Mouse (Mus musculus) mouse trophoblast stem cell (cell line): ENCODE results near the gene Prss42.

ENCODE experiments used
- in situ Hi-C, 2 experiments: fragments of 300-500 bp; cut with MseI, MboI; formaldehyde crosslinking; loops; 2 replicates in 1 of 2; 3 replicates in 1 of 2; pipeline ENCODE4 v1.15.1; 2025

Gene Prss42

GRCm38 (mm10) chr9:110797866-110798265, at the start of gene Prss42:
TSS of gene Prss42 (plus strand) at chr9:110798166.
- in situ Hi-C loops, result no loop called here

DNA sequence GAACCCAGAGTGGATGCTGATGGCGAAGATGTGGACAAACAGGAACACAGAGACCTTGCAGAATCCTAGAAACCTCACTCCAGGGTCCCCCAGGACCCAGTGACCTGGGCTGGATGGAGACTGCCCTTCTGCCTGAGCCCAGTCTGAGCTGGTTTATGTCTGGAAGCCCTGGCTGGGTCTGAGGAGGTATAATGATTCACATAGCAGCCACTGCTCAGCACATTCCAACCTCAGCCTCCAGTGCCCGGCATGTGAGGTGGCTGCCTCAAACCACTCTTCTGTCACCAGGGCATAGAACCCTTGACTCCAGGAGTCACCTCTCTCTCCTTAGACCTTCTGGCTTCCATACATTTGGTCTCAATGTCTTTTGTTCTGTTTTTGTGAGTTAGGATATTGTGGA, 49.5 kb upstream of the Prss42 start:
- in situ Hi-C loops, result no loop called here

DNA sequence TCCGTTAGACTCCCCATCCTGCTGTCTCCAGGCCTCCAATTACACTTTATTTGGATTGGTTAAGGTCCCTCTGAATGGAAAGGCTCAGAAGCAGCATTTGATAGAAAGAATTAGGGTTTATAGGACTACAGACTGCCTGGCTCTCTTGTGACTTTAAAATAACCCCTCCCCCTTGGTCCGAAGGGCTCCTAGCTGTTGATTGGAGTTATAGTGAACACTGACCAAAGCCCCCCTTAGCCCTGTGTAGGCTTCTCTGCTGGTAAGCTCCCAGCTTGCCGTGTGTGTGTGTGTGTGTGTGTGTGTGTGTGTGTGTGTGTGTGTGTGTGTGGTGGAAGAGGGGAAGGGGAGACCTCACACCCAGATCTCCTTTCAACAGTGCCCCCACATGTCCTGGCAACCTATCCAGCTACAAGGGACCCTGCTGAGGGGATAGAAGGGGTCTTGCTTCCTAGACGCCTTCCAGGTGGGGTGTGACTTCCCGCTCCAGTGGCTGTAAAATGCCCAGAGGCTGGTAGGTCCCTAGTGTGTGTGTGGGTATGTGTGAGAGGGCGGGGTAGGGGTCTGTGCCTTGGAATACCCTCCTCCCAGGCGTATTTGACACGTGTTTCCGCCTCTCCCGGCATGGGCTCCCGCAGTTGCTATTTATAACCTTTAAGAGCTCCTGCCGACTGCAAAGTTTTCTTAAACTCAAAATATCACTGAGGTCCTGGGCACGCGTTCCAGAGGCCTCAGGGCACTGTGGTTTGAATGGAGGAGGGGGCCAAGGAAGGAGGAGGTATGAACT, 47.4 kb upstream of the Prss42 start:
- in situ Hi-C loops, result no loop called here

- in situ Hi-C loops, result no loop called here
Measured at GRCm38 (mm10) chr9:110751412-110751811, 46.6 kb upstream of the Prss42 start.

DNA sequence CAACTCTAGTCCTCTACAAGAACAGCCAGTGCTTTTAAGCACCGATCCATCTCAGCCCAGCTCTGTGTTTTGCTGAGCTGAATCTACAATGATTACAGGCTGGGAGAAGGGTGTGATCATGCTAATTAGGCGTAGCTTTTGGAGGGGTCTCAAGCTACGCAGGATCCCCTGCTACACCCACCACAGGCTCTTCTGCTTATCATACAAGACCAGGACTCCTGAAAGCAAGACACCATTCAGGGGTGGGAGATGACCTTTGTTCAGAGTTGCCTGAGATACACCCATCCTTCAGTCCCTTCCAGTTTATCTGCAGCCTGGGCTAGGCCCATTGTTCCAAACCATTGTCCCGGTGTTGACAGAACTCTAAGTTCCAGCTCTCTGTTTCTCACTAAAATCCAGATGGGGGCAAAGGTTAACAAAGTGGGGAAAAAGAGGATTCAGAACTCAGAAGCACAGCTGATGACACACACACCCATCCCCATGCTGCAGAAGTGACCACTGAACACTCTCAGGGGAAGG, 45.0 kb upstream of the Prss42 start:
- in situ Hi-C loops, result no loop called here

DNA sequence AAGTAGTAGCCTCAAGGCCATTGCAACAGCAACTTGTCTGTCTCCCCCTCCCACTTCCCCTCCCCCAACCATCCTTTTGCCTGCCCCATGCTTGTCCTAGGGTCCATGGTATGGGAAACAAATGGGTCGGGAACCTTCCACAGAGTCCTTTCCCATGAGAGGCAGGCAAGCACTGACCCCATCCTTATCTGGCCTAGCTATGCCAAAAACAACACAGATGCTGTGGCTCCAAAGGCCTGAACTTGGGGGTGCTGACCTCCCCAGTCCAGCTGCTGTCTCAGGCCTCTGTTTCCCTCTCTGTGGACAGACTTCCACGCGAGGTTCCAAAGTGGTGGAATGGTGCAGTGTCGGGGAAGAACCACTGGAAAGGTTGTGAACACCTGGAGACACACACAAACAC, 44.2 kb upstream of the Prss42 start:
- in situ Hi-C loops, result no loop called here

GRCm38 (mm10) chr9:110757816-110758215, 40.1 kb upstream of the Prss42 start:
- in situ Hi-C loops, result no loop called here

DNA sequence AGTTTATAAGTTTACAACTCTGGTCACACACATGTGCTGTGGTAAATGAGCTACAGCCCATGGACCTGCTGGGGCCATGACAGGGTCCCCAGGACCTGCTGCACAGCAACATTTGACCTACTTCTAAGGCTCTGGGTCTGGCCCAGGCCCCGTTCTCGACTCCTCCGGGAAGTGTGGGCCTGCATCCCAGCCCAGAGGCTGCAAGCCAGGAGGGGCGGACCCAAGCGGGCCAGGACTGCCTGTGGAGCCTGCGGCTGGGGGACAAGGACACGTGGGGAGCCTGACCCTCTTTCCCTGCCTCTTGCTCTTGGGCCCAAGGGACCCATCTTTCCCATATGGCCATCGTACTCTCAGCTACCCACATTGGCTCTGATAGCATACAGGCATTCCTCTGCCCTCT, 39.4 kb upstream of the Prss42 start:
- in situ Hi-C loops, result no loop called here

DNA sequence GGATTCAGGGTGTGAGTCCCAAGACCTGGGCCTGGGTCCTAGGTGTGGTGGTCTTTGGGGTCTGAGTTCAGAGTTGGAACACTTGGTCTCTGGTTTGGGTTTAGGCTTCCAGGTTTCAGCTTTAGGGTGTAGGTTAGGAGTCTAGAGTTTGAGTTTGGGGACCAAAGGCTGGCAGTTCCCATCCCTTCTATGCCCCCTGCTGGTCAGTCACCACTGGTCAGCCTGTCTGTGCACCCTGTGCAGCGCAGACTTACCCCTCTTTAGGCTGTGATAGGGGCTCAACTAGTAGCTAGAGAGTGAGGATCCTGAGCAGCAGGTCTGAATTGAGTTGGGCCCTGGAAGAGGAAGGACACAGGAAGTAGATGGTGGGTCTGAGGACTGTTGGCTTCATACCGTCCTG, 38.7 kb upstream of the Prss42 start:
- in situ Hi-C loops, result no loop called here

DNA sequence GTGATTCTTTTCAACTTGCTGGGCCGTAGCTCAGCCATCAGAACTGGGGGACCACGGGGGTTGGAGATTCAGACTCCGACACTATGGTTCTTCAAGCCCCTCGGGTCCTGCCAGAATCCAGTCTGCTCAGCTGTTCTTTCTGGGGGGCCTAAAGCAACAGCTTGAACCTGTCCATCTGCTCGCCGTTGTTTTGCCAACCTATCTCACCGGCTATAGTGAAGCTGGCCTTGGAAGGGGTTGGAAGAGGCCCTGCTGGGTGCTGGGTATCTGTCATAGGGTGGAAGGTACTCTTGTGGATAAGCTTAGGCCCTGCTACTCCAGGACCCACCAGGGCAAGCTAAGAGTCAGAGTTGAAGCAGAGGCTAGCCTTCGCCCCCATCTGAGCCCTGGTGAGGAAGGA, 37.1 kb upstream of the Prss42 start:
- in situ Hi-C loops, result no loop called here

DNA sequence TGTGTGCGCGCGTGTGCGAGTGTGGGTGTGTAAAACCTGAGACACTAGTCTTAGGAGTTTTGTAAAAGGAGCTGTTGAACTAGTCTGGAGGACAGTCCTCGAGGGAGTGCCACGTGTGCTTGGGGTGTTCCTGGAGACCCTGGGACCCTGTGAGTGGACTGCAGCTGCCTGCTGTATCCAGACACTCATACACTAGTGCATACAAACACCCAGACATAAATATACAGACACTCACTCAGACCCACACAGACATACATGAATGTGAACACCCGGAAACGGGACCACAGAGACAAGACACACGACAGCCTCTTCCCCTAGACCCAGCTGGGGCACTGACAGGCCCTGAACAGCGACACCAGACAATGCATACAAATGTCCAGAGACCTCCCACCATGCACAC, 35.2 kb upstream of the Prss42 start:
- in situ Hi-C loops, result no loop called here

DNA sequence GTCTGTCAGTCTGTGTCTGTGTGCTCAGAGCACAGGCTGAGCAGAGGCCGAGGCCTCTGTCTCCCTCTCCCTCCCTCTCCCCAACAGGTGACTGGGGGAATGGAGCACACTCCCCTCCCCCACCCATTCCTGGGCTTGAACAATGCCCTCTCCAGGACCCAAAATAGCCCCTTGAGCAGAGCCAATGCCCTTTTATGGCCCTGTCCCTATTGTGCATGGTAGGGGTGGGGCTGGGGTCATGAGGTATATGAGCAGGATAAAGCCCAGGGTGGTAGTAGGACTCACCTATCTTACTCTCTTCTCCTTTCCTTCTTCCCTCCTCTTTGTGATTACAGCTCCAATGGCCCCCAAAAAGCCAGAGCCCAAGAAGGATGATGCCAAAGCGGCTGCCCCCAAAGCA, 34.6 kb upstream of the Prss42 start:
- in situ Hi-C loops, result no loop called here

GRCm38 (mm10) chr9:110772336-110772735, 25.6 kb upstream of the Prss42 start:
- in situ Hi-C loops, result no loop called here

- in situ Hi-C loops, result no loop called here
Measured at GRCm38 (mm10) chr9:110774403-110775268, 23.3 kb upstream of the Prss42 start.

DNA sequence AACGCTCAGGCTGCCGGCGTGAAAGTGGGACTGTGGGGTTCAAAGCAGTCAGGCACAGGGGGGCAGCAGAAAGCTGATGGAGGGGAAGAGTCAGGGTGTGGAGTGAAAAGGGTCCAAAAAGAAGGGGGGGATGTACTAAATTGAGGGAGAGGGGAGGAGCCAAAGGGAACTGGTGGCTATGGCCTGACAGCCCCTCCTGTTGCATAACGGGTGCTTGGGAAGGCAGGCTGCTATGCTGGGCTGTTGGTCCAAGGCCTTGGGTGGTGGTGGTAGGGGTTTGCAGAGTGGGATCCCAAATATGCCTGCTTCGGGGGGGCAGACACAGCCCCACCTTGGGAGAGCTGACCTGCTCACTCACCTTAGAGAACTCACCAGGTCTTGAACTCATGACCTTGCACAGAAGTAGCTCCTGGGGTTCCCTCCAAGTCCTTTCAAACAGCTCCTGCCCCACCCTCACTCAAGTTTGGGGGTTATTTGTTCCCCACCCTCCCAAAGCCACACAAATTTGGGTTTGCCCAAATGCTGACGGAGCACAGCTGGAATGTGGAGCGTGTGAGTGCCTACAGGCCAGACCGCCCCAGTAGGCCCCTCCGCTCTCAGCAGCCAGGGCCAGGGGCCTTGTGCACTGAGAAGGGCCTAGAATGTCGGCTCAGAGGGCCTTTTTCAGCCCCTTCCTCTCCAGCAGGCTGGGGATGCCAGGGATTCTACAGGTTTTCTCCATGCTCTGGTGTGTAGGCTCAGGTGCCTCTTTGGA, 22.5 kb upstream of the Prss42 start:
- in situ Hi-C loops, result no loop called here

- in situ Hi-C loops, result no loop called here
Measured at GRCm38 (mm10) chr9:110778100-110778499, 19.9 kb upstream of the Prss42 start.

GRCm38 (mm10) chr9:110778559-110778958, 19.4 kb upstream of the Prss42 start:
- in situ Hi-C loops, result no loop called here

DNA sequence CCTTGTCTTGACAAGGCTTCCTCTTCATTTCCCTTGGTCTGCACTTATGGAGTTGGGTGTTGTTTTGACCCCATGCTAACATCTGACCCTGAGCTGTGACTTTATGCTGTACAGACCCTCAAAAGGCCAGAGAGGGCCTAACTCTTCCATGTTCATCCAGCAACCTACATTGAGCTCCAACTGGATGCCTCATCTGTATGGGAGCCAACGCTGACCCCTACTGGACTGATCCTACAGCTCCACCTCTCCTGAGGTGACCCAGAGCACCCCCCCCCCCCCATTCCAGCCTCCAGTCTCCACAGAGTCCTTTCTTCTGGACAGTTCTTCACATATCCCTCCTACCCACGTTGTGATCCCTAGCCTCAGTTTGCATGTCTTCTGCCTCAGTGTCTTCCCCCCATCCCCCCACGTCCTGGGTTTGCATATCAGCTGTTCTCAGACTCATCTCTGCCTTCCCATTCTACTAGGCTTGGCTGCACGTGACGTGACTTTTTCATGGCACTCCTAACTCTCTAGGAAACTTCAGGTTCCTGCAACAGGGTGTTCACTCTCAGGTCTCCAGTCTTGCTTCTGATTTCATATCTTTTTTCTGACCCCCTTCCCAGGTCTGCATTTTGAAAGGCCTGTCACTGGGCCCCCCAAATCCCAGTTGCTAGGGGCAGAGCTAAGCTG, 18.6 kb upstream of the Prss42 start:
- in situ Hi-C loops, result no loop called here

- in situ Hi-C loops, result loop anchor here (5.0 to 10.0 kb wide), 2 partner anchors 64 to 94 kb away; partner anchors contain the start of gene Als2cl (in 1 of the 2)
Measured at GRCm38 (mm10) chr9:110781256-110781721, 16.7 kb upstream of the Prss42 start.

DNA sequence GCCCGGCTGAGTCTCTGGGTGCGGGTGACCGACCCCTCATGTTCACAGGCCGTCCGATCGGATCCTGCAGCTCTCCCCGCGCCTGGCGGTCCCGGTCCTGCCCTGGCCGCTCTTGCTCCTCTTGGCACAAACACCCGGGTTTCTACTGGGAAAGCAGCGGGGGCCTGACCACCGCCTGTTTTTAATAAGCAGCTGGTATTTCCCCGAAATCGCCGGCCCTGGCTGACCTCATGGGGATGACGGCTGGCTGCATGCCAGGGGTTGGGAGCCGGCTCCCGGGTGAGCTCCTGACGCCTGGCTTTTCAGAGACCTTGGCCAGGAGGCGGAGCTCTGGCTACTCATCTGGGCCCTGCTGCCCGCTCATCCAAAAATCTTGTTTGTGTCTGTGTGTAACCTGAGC, 16.2 kb upstream of the Prss42 start:
- in situ Hi-C loops, result loop anchor here (5.0 to 10.0 kb wide), 2 partner anchors 64 to 93 kb away; partner anchors contain the start of gene Als2cl (in 1 of the 2)

DNA sequence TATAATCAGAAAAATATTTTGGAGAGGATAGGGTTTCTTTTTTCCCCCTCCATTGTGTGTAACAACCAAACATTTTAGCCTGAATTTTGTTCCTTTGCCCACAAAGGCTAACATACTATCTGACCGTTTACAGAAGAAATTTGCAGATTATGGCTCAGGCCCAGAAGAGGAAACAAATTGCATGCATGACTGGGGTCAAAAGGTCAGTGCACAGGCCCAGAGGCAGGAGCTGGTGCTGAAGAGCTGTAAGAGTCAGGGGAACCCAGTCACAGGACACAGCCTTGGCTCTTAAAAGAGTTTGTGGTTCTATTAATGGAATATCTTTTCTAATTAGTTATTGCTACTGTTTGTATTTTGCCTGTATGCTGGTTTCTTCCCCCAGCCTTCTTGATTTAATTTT, 14.4 kb upstream of the Prss42 start:
- in situ Hi-C loops, result loop anchor here (5.0 to 10.0 kb wide), 2 partner anchors 66 to 91 kb away; partner anchors contain the start of gene Als2cl (in 1 of the 2)
